Mouse (Mus musculus): ENCODE data around the gene Rab6a. TPM values are rescaled to one million over a fixed set of nuclear protein-coding genes. Genes with fewer than 3 reads are reported as not detected.

Rab6a gene
- polyA plus RNA-seq, 1 experiment from 2014 or later: 122 TPM

DNA sequence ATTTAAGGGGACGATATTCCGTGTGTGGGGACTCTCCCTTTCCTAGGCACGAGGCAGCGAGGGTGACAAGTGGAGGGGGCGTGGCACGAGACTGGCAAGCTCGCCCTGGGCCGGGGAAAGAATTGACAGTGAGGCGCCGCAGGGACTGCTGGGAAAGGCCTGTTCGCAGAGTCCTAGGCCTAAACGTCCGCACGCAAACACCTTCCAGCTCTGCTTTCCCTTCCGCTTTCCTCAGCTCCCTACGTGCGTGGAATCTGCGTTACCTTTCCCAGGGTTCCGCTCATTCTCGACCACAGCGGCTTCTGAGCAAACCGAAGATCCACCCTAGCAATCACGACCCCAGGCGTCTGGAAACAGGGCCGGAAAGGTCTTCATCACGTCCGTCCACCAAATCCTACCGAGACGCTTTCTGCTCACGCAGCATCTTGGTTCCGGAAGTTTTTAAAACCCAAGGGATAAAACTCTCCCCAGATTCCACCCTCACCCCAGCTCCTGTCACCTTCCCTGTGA lies 24.4 kb upstream of the Rab6a start:
- peak; percentile 91 for ATAC-seq (ENCODE audit: insufficient number of reproducible peaks, low FRiP score)
- peak overlapping the region; percentile 87 for H3K9ac ChIP-seq
- no peaks in the 10 kb centered on the region for H3K9me3 ChIP-seq (replicated peaks)
- WGBS: under 1% methylated on average over 31 of the region's 31 CpGs
- peaks cover 4% of the 10 kb centered on the region; the same call in 1 of the 2 replicates for H3K36me3 ChIP-seq
- H3K4me3 ChIP-seq: peak overlapping the region; percentile 72
- H3K27ac ChIP-seq (ENCODE audit: poor library complexity, severe bottlenecking): peak overlapping the region; percentile 86
- peaks cover 10% of the 10 kb centered on the region for H3K4me1 ChIP-seq (replicated peaks)
- H3K4me2 ChIP-seq: peak overlapping the region; percentile 69
- no peaks in the 10 kb centered on the region for H3K27me3 ChIP-seq (replicated peaks)

DNA sequence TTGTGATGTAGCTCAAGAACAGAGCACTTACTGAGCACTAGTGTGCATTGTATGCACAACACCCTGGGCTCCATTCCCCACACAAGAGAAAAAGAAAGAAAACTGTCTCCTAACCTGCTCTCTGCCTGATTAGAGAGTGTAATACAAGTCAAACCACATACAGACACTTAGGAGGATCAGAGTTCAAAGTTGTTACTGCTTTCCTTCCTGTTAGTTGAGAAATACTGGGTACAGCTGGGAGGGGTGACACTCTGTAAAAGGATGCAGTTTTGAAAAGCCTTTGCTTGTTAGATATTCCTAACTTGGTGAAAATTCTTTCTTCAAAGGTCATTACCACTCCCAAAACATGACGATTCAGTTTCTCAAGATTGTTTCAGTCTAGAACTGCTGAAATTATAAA lies 17.4 kb upstream of the Rab6a start:
- Histone ChIP-seq H3K27ac (ENCODE audit: poor library complexity, severe bottlenecking) (no peak overlapping the region), H3K9me3 (replicated peaks) (no peaks in the 10 kb centered on the region), H3K4me3 (no peak overlapping the region), H3K36me3 (no peaks in the 10 kb centered on the region), H3K4me1 (replicated peaks) (no peaks in the 10 kb centered on the region), H3K4me2 (no peak overlapping the region), H3K27me3 (replicated peaks) (no peaks in the 10 kb centered on the region), H3K9ac (no peak overlapping the region)
- ATAC-seq (ENCODE audit: insufficient number of reproducible peaks, low FRiP score): no peak
- WGBS: 63% methylated on average over 1 of the region's 1 CpGs

DNA sequence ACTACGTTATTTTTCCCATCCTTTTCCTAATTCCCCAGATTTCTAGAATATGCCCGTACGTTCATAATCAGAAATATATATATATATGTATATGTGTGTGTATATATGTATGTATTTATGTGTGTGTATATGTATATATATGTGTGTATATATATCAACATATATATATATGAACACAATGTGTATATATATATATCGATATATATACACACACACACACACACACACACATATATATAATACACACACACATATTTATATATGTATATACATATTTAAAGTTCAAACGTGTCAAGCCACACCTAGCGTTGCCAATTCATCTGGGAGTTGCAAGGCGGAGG lies 16.7 kb upstream of the Rab6a start:
- peak overlapping the region; percentile 53 for H3K4me3 ChIP-seq
- no peak; the same call in 1 of the 2 replicates for ATAC-seq (ENCODE audit: insufficient number of reproducible peaks, low FRiP score)
- WGBS: 43% methylated on average over 7 of the region's 7 CpGs

DNA sequence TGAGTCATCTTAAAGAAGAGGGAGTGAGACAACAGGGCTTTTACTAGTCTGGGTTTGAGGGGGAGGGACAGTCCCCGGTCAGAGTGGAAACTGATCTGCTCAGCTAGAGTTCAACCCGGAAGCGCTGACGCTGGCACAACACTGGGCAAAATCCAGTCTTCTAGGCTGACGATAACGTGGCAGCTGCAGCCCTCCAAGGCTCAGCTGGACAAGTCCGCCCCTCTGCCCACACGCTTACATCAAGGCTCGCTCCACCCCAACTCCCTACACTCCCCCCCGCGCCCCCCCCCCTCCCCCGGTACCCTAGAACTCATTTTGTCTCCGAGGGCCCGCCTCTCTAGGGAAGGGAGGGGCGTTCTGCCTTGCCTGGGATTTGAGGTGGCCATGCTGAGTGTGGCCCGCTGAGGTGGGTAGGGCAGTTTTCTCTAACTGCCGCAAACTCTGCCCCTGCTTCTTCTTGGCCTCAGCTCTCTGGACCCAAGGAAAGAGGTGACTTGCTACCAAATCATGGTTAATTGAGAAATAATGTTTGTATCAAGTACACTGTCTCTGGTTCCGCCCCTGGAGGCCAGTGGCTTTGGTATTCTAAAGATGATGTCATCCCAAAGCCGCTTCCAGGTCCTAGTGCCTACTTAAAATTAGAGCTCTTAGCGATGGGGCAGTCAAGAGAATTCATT lies 16.2 kb upstream of the Rab6a start:
- Histone ChIP-seq H3K27ac (ENCODE audit: poor library complexity, severe bottlenecking) (peak overlapping the region; percentile 86), H3K4me2 (peak overlapping the region; percentile 59), H3K9me3 (replicated peaks) (no peaks in the 10 kb centered on the region), H3K36me3 (no peaks in the 10 kb centered on the region), H3K9ac (peak overlapping the region; percentile 72), H3K4me3 (peak overlapping the region; percentile 53), H3K4me1 (replicated peaks) (no peaks in the 10 kb centered on the region), H3K27me3 (replicated peaks) (no peaks in the 10 kb centered on the region)
- under 1% methylated on average over 16 of the region's 20 CpGs for whole genome bisulfite sequencing
- ATAC-seq (ENCODE audit: insufficient number of reproducible peaks, low FRiP score): peak; percentile 94

More for the DNA sequence above, 16.7 kb upstream of the Rab6a start:
- Histone ChIP-seq H3K9me3 (replicated peaks) (no peaks in the 10 kb centered on the region), H3K36me3 (no peaks in the 10 kb centered on the region), H3K4me2 (peak overlapping the region; percentile 59), H3K4me1 (replicated peaks) (no peaks in the 10 kb centered on the region), H3K9ac (peak overlapping the region; percentile 72), H3K27me3 (replicated peaks) (no peaks in the 10 kb centered on the region), H3K27ac (ENCODE audit: poor library complexity, severe bottlenecking) (peak overlapping the region; percentile 86)

DNA sequence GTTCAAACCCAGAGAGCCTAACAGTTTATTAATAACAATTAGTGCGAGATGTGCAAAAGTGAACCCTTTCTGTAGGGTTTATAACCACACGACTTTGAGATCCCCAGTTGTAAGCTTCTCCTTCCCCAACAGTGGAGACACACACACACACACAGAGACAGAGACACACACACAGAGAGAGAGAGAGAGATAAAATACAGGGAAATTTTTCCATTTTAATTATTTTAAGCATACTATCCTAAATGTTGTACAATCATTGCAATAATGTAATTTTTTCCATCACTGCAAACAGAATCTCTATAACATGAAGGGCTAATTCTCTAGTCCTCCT lies 15.7 kb upstream of the Rab6a start:
- Histone ChIP-seq H3K4me2 (peak overlapping the region; percentile 59), H3K4me3 (peak overlapping the region; percentile 53), H3K27me3 (replicated peaks) (no peaks in the 10 kb centered on the region), H3K36me3 (no peaks in the 10 kb centered on the region), H3K9me3 (replicated peaks) (no peaks in the 10 kb centered on the region), H3K27ac (ENCODE audit: poor library complexity, severe bottlenecking) (peak overlapping the region; percentile 86), H3K9ac (peak overlapping the region; percentile 72), H3K4me1 (replicated peaks) (no peaks in the 10 kb centered on the region)
- 5% methylated on average over 2 of the region's 2 CpGs for WGBS
- ATAC-seq (ENCODE audit: insufficient number of reproducible peaks, low FRiP score): no peak

DNA sequence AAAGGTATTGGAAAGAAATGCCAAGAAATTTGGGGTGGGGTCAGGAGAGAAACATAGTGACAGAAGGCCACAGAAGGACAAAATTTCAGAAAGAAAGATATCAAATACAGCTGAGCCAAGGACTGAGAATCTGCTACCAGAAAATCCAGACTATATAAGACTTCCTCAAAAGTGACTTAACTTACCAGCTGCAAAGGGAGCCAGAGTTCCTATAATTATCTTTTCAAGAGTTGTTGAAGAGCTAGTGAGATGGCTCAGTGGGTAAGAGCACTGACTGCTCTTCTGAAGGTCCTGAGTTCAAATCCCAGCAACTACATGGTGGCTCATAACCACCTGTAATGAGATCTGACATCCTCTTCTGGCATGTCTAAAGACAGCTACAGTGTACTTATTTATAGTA lies 13.9 kb upstream of the Rab6a start:
- no peak for ATAC-seq (ENCODE audit: insufficient number of reproducible peaks, low FRiP score)
- Histone ChIP-seq H3K4me1 (replicated peaks) (no peaks in the 10 kb centered on the region), H3K9ac (no peak overlapping the region), H3K36me3 (no peaks in the 10 kb centered on the region), H3K9me3 (replicated peaks) (no peaks in the 10 kb centered on the region), H3K27ac (ENCODE audit: poor library complexity, severe bottlenecking) (no peak overlapping the region), H3K4me3 (no peak overlapping the region), H3K4me2 (no peak overlapping the region), H3K27me3 (replicated peaks) (no peaks in the 10 kb centered on the region)

DNA sequence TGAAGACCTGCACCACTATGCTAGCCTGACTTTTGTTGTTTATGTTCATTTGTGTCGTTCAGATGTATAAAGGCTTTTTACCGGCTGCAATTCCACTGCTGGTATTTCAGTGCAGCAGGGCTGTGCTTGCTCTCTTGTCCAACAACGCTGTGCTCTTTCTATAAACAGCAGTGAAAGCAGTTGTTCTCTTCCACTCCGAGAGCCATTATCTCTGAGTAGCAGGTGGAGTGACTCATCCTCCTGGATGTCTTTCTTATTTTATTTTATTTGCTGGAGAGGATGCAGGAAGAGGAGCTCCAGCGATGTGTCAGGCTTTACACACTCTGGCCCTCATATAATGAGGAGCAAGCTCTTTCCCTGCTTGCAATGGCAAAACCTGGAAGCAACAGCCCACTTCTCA lies 7.0 kb upstream of the Rab6a start:
- Histone ChIP-seq H3K27me3 (replicated peaks) (no peaks in the 10 kb centered on the region), H3K4me3 (no peak overlapping the region), H3K4me1 (replicated peaks) (no peaks in the 10 kb centered on the region), H3K4me2 (no peak overlapping the region), H3K9me3 (replicated peaks) (0 out of 2 replicates have a peak, but pooled peaks cover 2% of the 10 kb centered on the region), H3K27ac (ENCODE audit: poor library complexity, severe bottlenecking) (no peak overlapping the region), H3K36me3 (no peaks in the 10 kb centered on the region), H3K9ac (no peak overlapping the region)
- WGBS: 62% methylated on average over 5 of the region's 5 CpGs
- ATAC-seq (ENCODE audit: insufficient number of reproducible peaks, low FRiP score): no peak

DNA sequence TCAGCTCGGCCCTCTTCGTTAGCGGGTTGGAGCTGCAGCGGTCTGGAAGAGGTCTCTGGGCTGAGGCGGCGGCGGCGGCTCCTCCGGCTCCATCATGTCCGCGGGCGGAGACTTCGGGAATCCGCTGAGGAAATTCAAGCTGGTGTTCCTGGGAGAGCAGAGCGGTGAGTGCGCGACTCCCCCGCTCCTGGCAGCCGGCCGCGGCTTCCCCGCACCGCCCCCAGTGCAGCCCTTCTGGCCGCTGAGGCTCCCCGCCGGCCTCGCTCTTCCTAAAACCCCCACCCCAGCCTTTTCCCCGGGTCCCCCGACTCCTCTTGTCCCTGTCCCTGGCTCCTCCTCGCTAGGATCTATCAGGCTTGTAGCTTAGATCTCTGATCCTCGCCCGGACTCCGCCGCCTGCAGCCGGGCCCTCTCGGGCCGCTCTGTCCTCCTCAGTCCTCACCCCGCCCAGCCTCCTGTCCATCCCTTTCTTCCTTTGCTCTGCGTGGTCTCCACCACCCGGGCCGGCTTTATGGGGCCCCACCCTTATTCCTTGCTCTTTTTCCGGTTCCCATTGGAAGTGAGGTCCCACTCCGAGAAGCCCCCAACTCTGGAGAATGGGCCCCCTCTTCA lies 1.0 kb downstream of the Rab6a start, which contains the start of gene Mrpl48:
Gene Mrpl48 (minus strand): TSS at position 172 of the 612 bp plus-strand sequence.
- Histone ChIP-seq H3K27me3 (replicated peaks) (no peaks in the 10 kb centered on the region), H3K4me1 (replicated peaks) (peaks cover 10% of the 10 kb centered on the region; the same call in 1 of the 2 replicates), H3K4me2 (peak within 1 kb of the TSS; percentile 67), H3K9me3 (replicated peaks) (no peaks in the 10 kb centered on the region), H3K9ac (peak within 1 kb of the TSS; percentile 99), H3K27ac (ENCODE audit: poor library complexity, severe bottlenecking) (peak within 1 kb of the TSS; percentile 99), H3K4me3 (peak within 1 kb of the TSS; percentile 97), H3K36me3 (no peaks in the 10 kb centered on the region)
- peak; percentile 56 for ATAC-seq (ENCODE audit: insufficient number of reproducible peaks, low FRiP score)
- WGBS: under 1% methylated on average over 43 of the region's 43 CpGs

DNA sequence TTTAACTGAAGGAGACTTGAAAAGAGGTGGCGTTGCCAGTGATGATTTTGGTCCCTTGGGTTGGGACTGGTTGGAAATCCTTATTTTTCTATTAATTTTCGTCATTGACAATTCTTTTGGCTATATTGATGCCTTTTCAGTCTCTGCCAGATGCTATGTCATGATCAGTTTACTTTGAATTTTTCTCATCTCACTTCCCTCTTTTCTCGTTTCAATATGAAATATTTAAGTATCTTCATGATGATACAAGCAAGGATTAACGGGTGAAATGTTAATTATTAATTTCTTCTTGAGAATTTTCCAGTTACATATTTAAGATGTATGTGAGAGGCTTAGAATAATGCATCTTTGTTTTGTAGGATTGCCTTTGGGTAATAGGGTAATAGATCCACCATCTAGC lies 1.7 kb downstream of the Rab6a start:
- Histone ChIP-seq H3K27ac (ENCODE audit: poor library complexity, severe bottlenecking) (0 out of 2 replicates have a peak overlapping the region, but pooled peaks have one; percentile 99), H3K4me1 (replicated peaks) (peaks cover 10% of the 10 kb centered on the region; the same call in 1 of the 2 replicates), H3K4me3 (peak overlapping the region; percentile 97), H3K36me3 (no peaks in the 10 kb centered on the region), H3K27me3 (replicated peaks) (no peaks in the 10 kb centered on the region), H3K9me3 (replicated peaks) (no peaks in the 10 kb centered on the region), H3K4me2 (peak overlapping the region; percentile 67), H3K9ac (peak overlapping the region; percentile 99)
- WGBS: 19% methylated on average over 4 of the region's 4 CpGs
- ATAC-seq (ENCODE audit: insufficient number of reproducible peaks, low FRiP score): no peak

DNA sequence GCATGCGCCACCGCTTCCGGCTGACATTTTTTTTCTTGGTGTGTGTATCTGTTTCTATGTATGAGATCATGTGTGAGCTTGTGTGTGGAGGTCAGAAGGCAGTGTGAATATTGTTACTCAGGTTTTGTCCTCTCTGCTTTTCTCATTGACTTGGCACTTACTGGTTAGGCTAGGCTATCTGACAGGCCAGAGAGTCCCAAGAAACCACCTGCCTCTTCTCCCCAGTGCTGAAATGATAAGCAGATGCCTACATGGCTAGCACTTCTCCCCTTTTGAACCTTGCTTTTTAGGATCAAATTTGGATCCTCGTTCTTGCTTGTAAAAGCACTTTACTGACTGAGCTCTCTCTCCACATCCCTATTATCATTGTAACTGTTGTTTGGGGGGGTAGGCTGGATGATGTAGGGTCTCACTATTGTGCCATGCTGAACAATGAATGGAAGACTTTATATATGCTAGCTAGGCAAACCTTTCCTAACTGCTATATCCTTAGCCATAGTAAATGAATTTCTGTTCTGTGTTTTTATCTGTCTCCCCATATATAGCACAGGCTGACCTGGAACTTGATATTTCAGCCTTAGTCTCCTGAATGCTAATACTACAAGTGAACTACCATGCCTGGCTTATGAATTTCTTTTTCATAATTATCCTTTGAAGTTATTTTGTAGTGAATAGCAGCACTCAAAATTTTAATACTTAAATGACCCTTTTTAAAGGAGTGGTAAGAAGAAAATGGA lies 9.1 kb downstream of the Rab6a start:
- no peak overlapping the region for H3K4me3 ChIP-seq
- H3K4me1 ChIP-seq (replicated peaks): peaks cover 6% of the 10 kb centered on the region; the same call in 1 of the 2 replicates
- 85% methylated on average over 4 of the region's 4 CpGs for WGBS
- H3K36me3 ChIP-seq: no peaks in the 10 kb centered on the region
- H3K4me2 ChIP-seq: no peak overlapping the region
- H3K27ac ChIP-seq (ENCODE audit: poor library complexity, severe bottlenecking): no peak overlapping the region
- H3K9ac ChIP-seq: no peak overlapping the region
- no peak for ATAC-seq (ENCODE audit: insufficient number of reproducible peaks, low FRiP score)
- H3K9me3 ChIP-seq (replicated peaks): no peaks in the 10 kb centered on the region
- no peaks in the 10 kb centered on the region for H3K27me3 ChIP-seq (replicated peaks)

DNA sequence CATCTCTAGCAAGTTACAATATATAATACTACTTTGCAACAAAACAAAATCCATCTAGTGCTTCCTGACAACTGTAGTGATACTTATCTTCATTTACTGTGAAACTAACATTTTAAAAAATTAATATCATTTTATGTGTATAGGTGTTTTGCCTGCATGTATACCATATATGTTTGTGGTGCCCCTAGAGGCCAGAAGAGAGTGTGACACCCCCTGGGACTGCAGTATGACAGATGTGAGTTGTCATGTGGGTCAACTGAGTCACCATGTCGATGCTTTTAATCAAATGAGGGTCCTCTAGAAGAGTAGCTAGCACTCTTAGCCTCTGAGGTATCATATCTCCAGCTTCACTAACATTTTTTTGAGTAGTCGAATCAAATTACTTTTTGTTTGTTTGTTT lies 15.1 kb downstream of the Rab6a start:
- no peak for ATAC-seq (ENCODE audit: insufficient number of reproducible peaks, low FRiP score)
- H3K4me3 ChIP-seq: no peak overlapping the region
- WGBS: 82% methylated on average over 2 of the region's 2 CpGs

More for the DNA sequence above, 15.1 kb downstream of the Rab6a start:
- Histone ChIP-seq H3K4me1 (replicated peaks) (peaks cover 7% of the 10 kb centered on the region), H3K27me3 (replicated peaks) (no peaks in the 10 kb centered on the region), H3K4me2 (no peak overlapping the region), H3K27ac (ENCODE audit: poor library complexity, severe bottlenecking) (no peak overlapping the region), H3K9ac (no peak overlapping the region), H3K36me3 (peaks cover 3% of the 10 kb centered on the region; the same call in 1 of the 2 replicates), H3K9me3 (replicated peaks) (no peaks in the 10 kb centered on the region)
